Mouse (Mus musculus) v-Abl transformed pro-B cells (cell line): ENCODE results near the gene Ric8a.

Experiments
- in situ Hi-C, 2 experiments: fragments of 400-800 bp; cut with MboI; formaldehyde crosslinking; loops; one replicate each; pipeline ENCODE4 v1.15.1; 2025; ENCODE audit not compliant: unreplicated experiment in 2 of 2

The Ric8a gene

GRCm38 (mm10) chr7:140879355-140879754, 22.6 kb downstream of the Ric8a start:
- in situ Hi-C loops, result loop anchor here in 1 of 2 experiments (10.0 to 25.0 kb wide), 2 partner anchors 575 to 1967 kb away; partner anchors contain the start of genes Bnip3 and Pnpla2

GRCm38 (mm10) chr7:140880419-140880818, 23.7 kb downstream of the Ric8a start:
- in situ Hi-C loops, result loop anchor here in 1 of 2 experiments (25.0 kb wide), 1 partner anchor 1968 kb away; the partner anchor contains the start of gene Bnip3

GRCm38 (mm10) chr7:140880865-140881515, 24.2 kb downstream of the Ric8a start:
- in situ Hi-C loops, result loop anchor here in 1 of 2 experiments (25.0 kb wide), 1 partner anchor 1969 kb away; the partner anchor contains the start of gene Bnip3

- in situ Hi-C loops, result loop anchor here in 1 of 2 experiments (25.0 kb wide), 1 partner anchor 1970 kb away; the partner anchor contains the start of gene Bnip3
Observed at GRCm38 (mm10) chr7:140881696-140882468, 25.1 kb downstream of the Ric8a start, which contains the start of the genes Psmd13 and Sirt3. TSS of gene Psmd13 (plus strand) at chr7:140881968. TSS of gene Sirt3 (minus strand) at chr7:140882309.

GRCm38 (mm10) chr7:140882469-140882803, 25.7 kb downstream of the Ric8a start:
- in situ Hi-C loops, result loop anchor here in 1 of 2 experiments (25.0 kb wide), 1 partner anchor 1970 kb away; the partner anchor contains the start of gene Bnip3

- in situ Hi-C loops, result loop anchor here in 1 of 2 experiments (25.0 kb wide), 1 partner anchor 1978 kb away; the partner anchor contains the start of gene Bnip3
Observed at GRCm38 (mm10) chr7:140890636-140891035, 33.9 kb downstream of the Ric8a start.

GRCm38 (mm10) chr7:140894031-140894430, 37.3 kb downstream of the Ric8a start:
- in situ Hi-C loops, result loop anchor here in 1 of 2 experiments (25.0 kb wide), 1 partner anchor 1982 kb away; the partner anchor contains the start of gene Bnip3

- in situ Hi-C loops, result loop anchor here in 1 of 2 experiments (25.0 kb wide), 1 partner anchor 1982 kb away; the partner anchor contains the start of gene Bnip3
Observed at GRCm38 (mm10) chr7:140894611-140895010, 37.9 kb downstream of the Ric8a start.

- in situ Hi-C loops, result loop anchor here in 1 of 2 experiments (25.0 kb wide), 1 partner anchor 1986 kb away; the partner anchor contains the start of gene Bnip3
Observed at GRCm38 (mm10) chr7:140897863-140898262, 41.1 kb downstream of the Ric8a start.

- in situ Hi-C loops, result loop anchor here in 1 of 2 experiments (25.0 kb wide), 1 partner anchor 1987 kb away; the partner anchor contains the start of gene Bnip3
Observed at GRCm38 (mm10) chr7:140899121-140899520, 42.4 kb downstream of the Ric8a start.

GRCm38 (mm10) chr7:140900220-140900619, 43.5 kb downstream of the Ric8a start, which contains the start of gene Cox8b:
TSS of gene Cox8b (minus strand) at chr7:140900446.
- in situ Hi-C loops, result loop anchor here (5.0 to 10.0 kb wide), 3 partner anchors 58 to 935 kb away; no protein-coding TSS in a partner anchor

GRCm38 (mm10) chr7:140902036-140902875, 45.5 kb downstream of the Ric8a start:
- in situ Hi-C loops, result loop anchor here (5.0 to 10.0 kb wide), 3 partner anchors 60 to 937 kb away; no protein-coding TSS in a partner anchor

- in situ Hi-C loops, result loop anchor here (5.0 to 10.0 kb wide), 3 partner anchors 61 to 938 kb away; no protein-coding TSS in a partner anchor
Observed at GRCm38 (mm10) chr7:140903212-140903611, 46.5 kb downstream of the Ric8a start.

- in situ Hi-C loops, result loop anchor here (5.0 to 10.0 kb wide), 3 partner anchors 142 to 941 kb away; no protein-coding TSS in a partner anchor
Observed at GRCm38 (mm10) chr7:140905642-140906081, 48.9 kb downstream of the Ric8a start.

- in situ Hi-C loops, result loop anchor here (5.0 to 10.0 kb wide), 3 partner anchors 140 to 942 kb away; no protein-coding TSS in a partner anchor
Observed at GRCm38 (mm10) chr7:140907131-140907530, 50.4 kb downstream of the Ric8a start.

- in situ Hi-C loops, result loop anchor here (5.0 to 10.0 kb wide), 3 partner anchors 140 to 943 kb away; no protein-coding TSS in a partner anchor
Observed at GRCm38 (mm10) chr7:140907697-140908096, 50.9 kb downstream of the Ric8a start.

GRCm38 (mm10) chr7:140908181-140908580, 51.4 kb downstream of the Ric8a start:
- in situ Hi-C loops, result loop anchor here (5.0 to 10.0 kb wide), 3 partner anchors 139 to 943 kb away; no protein-coding TSS in a partner anchor

GRCm38 (mm10) chr7:140908634-140909107, 51.9 kb downstream of the Ric8a start:
- in situ Hi-C loops, result loop anchor here (5.0 to 10.0 kb wide), 3 partner anchors 139 to 944 kb away; no protein-coding TSS in a partner anchor

GRCm38 (mm10) chr7:140912293-140912692, 55.5 kb downstream of the Ric8a start:
- in situ Hi-C loops, result loop anchor here in 1 of 2 experiments (5.0 to 10.0 kb wide), 2 partner anchors 35 to 453 kb away; no protein-coding TSS in a partner anchor
